Mouse (Mus musculus): ENCODE measurements around the gene Prkag1.

- TF ChIP-seq CTCF (conservative IDR thresholded peaks at IDR 0.05; ENCODE audit: low read length) (peak; percentile 36; the same call in 1 of the 2 replicates), NANOG (IDR thresholded peaks at IDR 0.05; ENCODE audit: borderline replicate concordance, low read length) (no peak), POU5F1 (IDR thresholded peaks at IDR 0.05; ENCODE audit: borderline replicate concordance, low read length) (no peak)
These were observed 7.9 kb downstream of the Prkag1 start for GRCm38 (mm10) chr15:98823434-98823833.

All from E14TG2a.4 (cell line).